Comparison of ENCODE assay signal across 10 mouse cellular contexts in genomic region chr3:52938398-52938797, GRCm38 (mm10).
A peak's percentile ranks its signal among the peaks of the same experiment; 100 is the strongest.
DNase-seq lines count a peak whose midpoint lies in the region; ATAC-seq and TF ChIP-seq lines count a peak whose summit lies in the region.
"Had no signal": no experiment of that assay in that cellular context is flagged by ENCODE, and none has a peak within 500 bp of the region (broad histone marks: within the 10 kb centered on the region; RNA-seq: fewer than 3 reads in every experiment).

No protein-coding gene starts in this region.

- TF ChIP-seq CTCF in lung, embryonic 14.5 days (IDR thresholded peaks at IDR 0.05; ENCODE audit: low read depth), result no peak

- DNase-seq in gastrocnemius, adult 18-20 months (ENCODE audit: low spot score), result peak; percentile 7
- no peak for DNase-seq in gastrocnemius, postnatal 4 days (ENCODE audit: low spot score in 2 of 2)
- DNase-seq in adrenal gland, postnatal 10 days, result peak; percentile 47
- DNase-seq in heart, adult 8-10 months (ENCODE audit: low spot score), result peak; percentile 51
- DNase-seq in lung, embryonic 14.5 days, result peak; percentile 60
- DNase-seq in c-Kit-positive CD71-positive TER-119-positive erythroid progenitor cells, embryonic 14.5 days (ENCODE audit: low spot score), result no peak
- no peak for DNase-seq in hindbrain, embryonic 14.5 days (ENCODE audit: low spot score)

- H3K4me1 ChIP-seq in lung, embryonic 14.5 days (ENCODE audit: insufficient read depth), result peaks cover 3% of the 10 kb centered on the region; the same call in 1 of the 2 replicates
- peaks cover 5% of the 10 kb centered on the region; the same call in 1 of the 2 replicates for H3K4me1 ChIP-seq in hindbrain, embryonic 14.5 days (replicated peaks; ENCODE audit: control insufficient read depth, insufficient read depth, low read length)
- H3K4me1 ChIP-seq: liver, embryonic 12.5 days had no signal

- no peak overlapping the region for H3K9ac ChIP-seq in lung, embryonic 14.5 days
- no peak overlapping the region for H3K9ac ChIP-seq in hindbrain, embryonic 14.5 days
- H3K9ac ChIP-seq: liver, embryonic 12.5 days had no signal

- no peaks in the 10 kb centered on the region for H3K27me3 ChIP-seq in lung, embryonic 14.5 days (ENCODE audit: insufficient read depth, low read length)
- H3K27me3 ChIP-seq in hindbrain, embryonic 14.5 days (ENCODE audit: control insufficient read depth, insufficient read depth, low read length), result no peaks in the 10 kb centered on the region
- H3K27me3 ChIP-seq: liver, embryonic 12.5 days had no signal

- H3K9me3 ChIP-seq in lung, embryonic 14.5 days (ENCODE audit: low read depth, low read length), result no peaks in the 10 kb centered on the region
- no peaks in the 10 kb centered on the region for H3K9me3 ChIP-seq in hindbrain, embryonic 14.5 days (ENCODE audit: control insufficient read depth, low read length)
- H3K9me3 ChIP-seq: liver, embryonic 12.5 days had no signal

- H3K4me3 ChIP-seq in lung, embryonic 14.5 days (ENCODE audit: low read depth, low read length), result no peak overlapping the region
- no peak overlapping the region for H3K4me3 ChIP-seq in hindbrain, embryonic 14.5 days (replicated peaks; ENCODE audit: low read length)
- H3K4me3 ChIP-seq: liver, embryonic 12.5 days had no signal

- H3K36me3 ChIP-seq in lung, embryonic 14.5 days (ENCODE audit: insufficient read depth), result no peaks in the 10 kb centered on the region
- no peaks in the 10 kb centered on the region for H3K36me3 ChIP-seq in hindbrain, embryonic 14.5 days (replicated peaks; ENCODE audit: control insufficient read depth, insufficient read depth)
- H3K36me3 ChIP-seq: liver, embryonic 12.5 days had no signal

- no peak overlapping the region for H3K4me2 ChIP-seq in lung, embryonic 14.5 days
- no peak overlapping the region for H3K4me2 ChIP-seq in hindbrain, embryonic 14.5 days (replicated peaks)
- H3K4me2 ChIP-seq: liver, embryonic 12.5 days had no signal

- H3K27ac ChIP-seq in lung, embryonic 14.5 days (ENCODE audit: low read depth), result peak overlapping the region; percentile 18; the same call in 1 of the 2 replicates
- H3K27ac ChIP-seq in hindbrain, embryonic 14.5 days, result no peak overlapping the region
- H3K27ac ChIP-seq: kidney, postnatal 0 days; liver, embryonic 12.5 days had no signal

- 55% methylated on average over 5 of the region's 5 CpGs for WGBS in lung, embryonic 14.5 days
- 81% methylated on average over 5 of the region's 5 CpGs for WGBS in hindbrain, embryonic 14.5 days

- ATAC-seq in lung, embryonic 14.5 days (ENCODE audit: insufficient read depth), result peak; percentile 52; the same call in 1 of the 2 replicates
- ATAC-seq in erythroid progenitor cell, adult 5-6 weeks (replicated peaks; ENCODE audit: low FRiP score, poor library complexity, severe bottlenecking), result no peak
- no peak for ATAC-seq in hindbrain, embryonic 14.5 days (ENCODE audit: low FRiP score)
- ATAC-seq: liver, embryonic 12.5 days had no signal

Comparison
In these comparisons a context has a peak if more than half of its experiments do, and no peak if none do; other contexts are left out.
1. DNase-seq: peak in gastrocnemius, adult 18-20 months (single experiment), adrenal gland, postnatal 10 days (single experiment), heart, adult 8-10 months (single experiment) and lung, embryonic 14.5 days (single experiment); none in gastrocnemius, postnatal 4 days (0 of 2), c-Kit-positive CD71-positive TER-119-positive erythroid progenitor cells, embryonic 14.5 days (single experiment) and hindbrain, embryonic 14.5 days (single experiment).